Mouse (Mus musculus) large intestine, adult 2 months (tissue): ENCODE results near the gene March6. TPM values are rescaled to one million over a fixed set of nuclear protein-coding genes. Genes with fewer than 3 reads are reported as not detected.

Experiments
- DNase-seq: peaks from one replicate; pipeline ENCODE4 v3.0.0-alpha.2; 2012; ENCODE audit warnings: low read depth, low spot score
- WGBS: fragments of 180-500 bp; shearing (Covaris S2); methylation state at CpG from one replicate; pipeline ENCODE4 v1.1.7; 2018; 5-methylcytosine and 5-hydroxymethylcytosine counted together
- polyA plus RNA-seq: library from polyadenylated mRNA; depleted of rRNA; stranded (reverse); fragments of >200 nt; gene quantifications from 2 replicates; pipeline ENCODE4 v1.2.3, GENCODE M21; 2012; rRNA removed

The March6 gene
- polyA plus RNA-seq, 1 experiment, result 16.0 TPM

DNA sequence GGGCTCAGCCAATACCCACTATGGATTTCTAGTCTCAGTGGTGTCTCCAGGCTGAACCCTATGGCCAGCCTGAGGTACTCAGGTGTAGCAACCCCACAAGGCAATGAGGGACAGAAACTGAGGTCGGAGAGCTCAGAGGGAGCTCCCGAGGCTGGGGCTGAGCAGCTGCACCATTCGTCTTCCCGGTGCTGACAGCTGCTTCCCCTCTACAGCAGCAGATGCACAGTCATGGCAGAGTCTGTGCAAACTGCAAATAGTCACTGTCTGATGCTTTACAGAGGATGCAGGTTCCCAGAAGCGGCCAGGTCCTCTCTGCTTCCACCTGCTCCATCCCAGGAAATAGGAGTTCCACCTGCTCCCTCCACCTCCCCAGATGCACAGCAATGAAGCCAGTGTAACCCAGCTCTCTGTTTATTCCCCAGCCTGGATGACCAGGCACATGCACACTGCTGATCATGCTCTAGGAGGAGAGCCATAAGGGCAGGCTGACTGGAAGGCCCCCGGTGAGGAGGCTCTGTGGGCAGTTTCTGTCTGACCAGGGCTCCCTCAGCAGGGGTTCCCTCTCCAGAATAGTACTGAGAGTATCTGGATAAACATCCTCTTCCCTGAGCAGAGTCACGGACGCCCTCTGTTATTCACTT, 104.7 kb downstream of the March6 start:
- whole genome bisulfite sequencing, result 31% methylated on average over 8 of the region's 8 CpGs

DNA sequence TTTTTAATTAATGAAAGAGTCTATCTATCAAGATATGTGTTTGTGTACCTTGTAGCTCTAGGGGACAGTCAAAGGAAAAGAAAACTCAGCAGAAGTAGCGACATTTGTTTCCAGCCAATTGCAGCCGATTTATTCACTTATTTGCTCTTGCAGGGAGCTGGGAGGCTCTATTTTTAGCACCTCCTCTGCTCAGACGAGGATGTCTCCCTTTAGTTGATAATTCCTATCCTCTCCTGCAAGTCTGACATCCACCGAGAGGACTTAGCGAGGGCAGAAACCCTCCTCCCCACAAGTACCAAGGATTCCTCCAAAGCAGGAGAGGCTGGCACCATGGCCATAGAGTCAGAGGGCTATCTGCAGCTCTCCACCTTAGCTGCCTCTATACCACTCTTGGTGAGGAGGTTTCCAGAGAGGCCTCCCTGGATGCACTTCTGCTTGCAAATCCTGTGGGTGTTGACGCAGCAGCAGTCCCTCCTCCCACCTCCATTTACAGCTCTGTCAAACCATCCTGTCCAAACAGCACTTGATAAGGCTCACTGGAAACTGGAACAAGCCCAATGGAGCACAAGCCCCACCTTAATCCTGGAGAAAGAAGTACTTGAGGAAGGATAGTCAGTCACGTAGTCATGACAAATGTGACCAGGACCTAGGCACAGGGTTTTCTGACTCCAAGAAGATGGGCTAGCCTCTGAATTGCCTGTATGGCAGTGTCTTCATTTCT, 108.0 kb downstream of the March6 start:
- DNase-seq, result no peak
- 34% methylated on average over 7 of the region's 7 CpGs for WGBS

More for the DNA sequence above, 104.7 kb downstream of the March6 start:
- DNase-seq, result no peak

DNA sequence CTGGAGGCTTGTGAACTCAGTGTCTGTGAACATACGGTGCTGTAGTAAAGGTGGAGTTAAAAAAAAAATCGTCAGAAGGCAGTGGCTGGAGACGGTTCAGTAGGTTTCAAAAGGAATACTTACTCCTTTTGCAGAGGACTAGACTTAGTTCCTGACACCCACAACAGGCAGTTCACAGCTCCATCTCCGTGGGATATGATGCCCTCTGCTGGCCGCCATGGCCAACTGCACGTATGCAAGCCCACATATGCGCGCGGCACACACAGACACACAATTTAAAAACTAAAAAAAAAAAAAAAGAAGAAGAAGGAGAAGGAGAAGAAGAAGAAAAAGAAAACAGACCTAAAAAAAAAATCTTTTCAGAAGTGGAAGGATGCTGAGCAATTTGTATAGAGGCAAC, 111.8 kb downstream of the March6 start:
- no peak for DNase-seq
- WGBS, result 49% methylated on average over 9 of the region's 9 CpGs

DNA sequence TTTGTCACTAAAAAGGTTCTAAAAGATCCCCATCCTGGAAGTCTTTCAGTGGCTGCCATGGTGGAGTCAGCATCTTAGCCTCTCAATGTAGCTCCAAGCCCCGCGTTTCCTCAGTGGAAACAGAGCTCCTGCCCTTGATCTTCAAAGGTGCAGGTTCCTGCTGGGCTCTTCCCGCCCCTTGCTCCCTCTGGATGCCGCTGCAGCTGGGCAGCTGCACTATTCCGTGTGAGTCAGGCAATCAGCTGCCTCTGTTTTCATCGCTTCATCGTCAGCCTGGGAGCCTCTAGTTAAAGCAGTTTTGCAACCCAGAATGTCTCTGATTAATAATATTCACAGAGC, 112.2 kb downstream of the March6 start:
- DNase-seq, result no peak
- 26% methylated on average over 7 of the region's 7 CpGs for WGBS

DNA sequence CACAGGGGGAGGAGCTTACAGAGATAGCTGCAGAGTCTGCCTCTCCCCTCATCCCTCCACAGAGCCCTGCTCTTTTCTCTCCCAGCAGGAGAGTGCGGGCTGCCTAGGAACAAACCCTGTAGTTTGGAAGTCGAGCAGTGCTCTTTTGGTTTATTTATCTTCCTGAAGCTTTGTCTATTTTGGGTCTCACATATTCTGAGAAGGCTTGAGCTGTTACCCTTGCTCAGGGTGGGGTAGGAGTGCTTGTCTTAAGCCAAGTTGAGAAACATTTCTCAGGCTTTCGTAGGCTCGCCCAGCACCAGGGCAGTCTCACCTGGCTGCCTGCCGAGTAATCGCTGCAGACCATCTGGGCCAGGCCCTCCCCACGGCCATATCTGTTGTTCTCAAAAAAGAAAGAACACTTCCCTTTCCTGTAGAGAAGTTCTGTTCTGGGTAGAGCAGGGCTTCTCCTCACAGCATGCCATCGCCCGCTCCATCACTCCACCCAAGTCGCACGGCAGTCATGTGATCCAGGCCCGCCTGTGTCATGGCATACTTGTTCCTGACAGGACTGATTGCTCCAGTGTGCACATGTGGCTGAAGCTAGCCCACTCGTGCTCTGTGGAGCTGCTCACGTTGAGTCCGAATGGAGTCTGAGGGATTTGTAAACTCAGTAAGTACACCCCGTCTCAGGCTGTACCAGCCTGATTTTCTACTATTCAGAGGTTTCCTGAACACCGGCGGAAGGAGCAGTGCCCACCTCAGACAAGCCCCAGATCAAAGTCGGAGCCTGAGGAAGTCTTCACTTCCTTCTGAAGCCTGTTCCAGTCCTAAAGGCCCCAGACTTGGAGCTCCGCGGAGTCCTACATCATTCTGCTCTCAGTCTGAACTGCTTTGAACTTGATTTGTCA, 112.8 kb downstream of the March6 start:
- DNase-seq, result no peak
- 40% methylated on average over 21 of the region's 21 CpGs for WGBS

DNA sequence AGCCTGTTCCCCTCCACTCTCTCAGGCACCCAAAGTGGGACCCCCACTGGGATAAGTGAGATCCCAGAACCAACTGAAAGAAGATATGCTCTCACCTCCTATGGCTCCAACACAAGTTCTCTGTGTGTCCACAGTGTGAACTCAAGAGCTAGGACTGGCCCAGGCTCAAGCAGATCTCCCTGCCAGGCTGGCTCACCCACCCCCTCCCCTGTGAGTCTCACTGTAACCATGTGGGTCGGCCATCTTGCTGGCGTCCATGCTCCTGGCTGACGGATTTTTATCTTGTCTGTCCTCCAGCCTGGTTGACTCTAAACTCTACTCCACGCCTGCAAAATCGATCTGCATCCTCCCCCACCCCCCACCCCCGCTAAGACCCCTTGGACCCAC, 113.5 kb downstream of the March6 start:
- 66% methylated on average over 6 of the region's 6 CpGs for WGBS
- no peak for DNase-seq

DNA sequence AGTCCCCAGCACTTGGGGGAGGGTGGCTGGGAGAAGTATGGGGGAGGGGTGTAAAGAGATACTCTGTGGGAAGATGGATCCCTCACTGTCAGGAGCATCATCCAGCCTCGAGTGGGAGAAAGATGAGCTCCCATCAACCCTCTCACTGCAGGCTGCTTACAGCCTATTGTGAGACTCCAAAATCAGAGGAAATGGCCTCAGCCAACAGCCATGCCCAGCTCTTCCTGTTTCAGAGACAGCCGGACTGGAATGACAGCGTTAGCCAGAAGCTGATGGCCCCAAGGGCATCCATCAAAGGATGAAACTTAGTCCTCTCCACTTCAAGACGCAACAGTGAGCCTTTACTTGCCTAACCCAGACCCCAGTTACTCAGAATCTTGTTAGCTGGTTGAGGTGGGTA, 115.7 kb downstream of the March6 start:
- WGBS, result 66% methylated on average over 4 of the region's 4 CpGs

DNA sequence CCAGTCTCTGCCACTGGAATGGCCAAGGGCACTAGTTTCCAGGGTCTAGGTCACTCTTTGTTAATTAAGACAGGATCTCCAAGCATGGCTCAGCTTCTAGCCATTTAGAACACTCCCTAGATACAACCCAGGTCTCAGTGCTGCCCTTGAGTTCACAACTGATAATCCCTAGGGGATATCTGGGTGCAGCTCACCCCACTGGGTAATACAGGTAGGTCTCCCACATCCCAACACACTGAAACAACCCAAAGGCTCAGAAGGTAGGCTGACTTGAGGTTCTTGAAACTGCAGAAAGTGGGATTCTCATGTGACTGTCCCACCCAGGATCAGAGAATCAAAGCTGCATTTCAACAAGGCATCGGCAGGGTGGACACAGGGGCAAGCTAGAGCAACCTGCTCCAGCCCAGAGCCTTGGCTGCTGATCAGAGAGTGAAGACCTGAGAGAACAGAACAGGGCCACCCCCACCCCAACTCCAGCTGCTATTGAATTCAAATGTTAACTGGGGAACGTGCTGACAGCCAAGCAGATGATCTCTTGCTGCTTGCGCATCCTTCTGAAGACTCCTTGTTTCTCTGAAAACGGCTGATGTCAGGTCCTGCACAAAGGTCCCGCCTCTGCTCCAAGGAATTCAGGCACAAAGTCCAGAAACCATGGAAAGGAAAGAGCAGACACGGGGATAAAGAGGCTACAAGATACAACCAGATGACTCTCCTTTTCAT, 116.5 kb downstream of the March6 start:
- WGBS, result 55% methylated on average over 6 of the region's 6 CpGs
- no peak for DNase-seq

More for the DNA sequence above, 115.7 kb downstream of the March6 start:
- DNase-seq, result no peak

DNA sequence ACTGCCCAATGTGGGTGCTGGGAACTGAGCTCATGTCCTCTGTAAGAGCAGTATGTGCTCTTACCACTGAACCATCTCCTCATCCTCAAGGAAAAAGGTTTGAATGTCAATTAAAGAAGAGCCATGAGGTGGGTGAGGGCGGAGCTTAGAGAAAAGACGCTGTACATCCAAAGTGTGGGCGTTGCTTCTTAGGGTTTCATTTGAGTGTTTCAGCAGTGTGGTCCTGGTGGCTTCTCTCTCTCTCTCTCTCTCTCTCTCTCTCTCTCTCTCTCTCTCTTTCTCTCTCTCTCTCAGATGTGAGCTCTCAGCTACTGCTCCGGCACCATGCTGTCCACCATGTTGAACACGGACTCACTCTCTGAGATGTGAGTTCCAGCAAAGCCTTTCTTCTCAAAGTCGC, 117.2 kb downstream of the March6 start:
- 90% methylated on average over 6 of the region's 6 CpGs for WGBS
- DNase-seq, result no peak

DNA sequence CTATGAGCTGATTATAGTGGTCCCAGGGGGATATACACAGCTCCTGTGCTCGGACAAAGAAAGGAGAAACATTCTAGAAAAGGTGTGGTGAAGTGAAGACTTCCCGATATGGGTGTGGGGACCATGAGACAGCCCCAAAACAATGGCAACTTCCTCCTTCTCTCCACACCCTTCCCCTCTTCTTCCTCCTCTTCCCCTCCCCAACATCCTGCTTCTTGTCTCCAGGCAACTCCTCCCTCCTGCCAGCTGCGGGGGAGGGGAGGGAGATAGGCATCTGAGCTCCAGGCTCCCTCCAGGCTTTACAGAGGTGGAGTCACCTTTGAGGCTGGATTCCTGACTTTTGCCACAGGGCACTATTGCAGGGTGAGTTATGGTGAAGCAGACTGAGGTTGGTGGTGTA, 117.9 kb downstream of the March6 start:
- 23% methylated on average over 3 of the region's 3 CpGs for WGBS
- no peak for DNase-seq

DNA sequence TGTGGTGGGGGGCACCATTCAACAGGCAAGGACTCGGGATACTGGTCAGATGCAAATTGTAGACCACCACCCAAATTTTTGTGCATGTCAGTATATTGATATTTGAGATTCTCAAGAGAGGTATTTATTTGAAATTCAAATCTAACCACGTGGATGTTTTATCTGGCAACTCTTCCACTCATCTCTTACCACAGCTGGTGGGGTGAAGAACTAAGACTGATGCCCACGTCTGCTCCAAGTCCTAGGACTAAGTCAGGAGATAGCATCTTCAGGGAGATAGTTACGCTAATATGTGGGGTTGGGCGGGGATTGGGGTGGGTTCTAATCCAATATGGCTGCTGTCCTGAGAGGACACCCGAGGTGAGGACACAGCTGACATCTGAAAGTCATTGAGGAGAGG, 118.4 kb downstream of the March6 start:
- WGBS, result 78% methylated on average over 6 of the region's 6 CpGs
- DNase-seq, result no peak

DNA sequence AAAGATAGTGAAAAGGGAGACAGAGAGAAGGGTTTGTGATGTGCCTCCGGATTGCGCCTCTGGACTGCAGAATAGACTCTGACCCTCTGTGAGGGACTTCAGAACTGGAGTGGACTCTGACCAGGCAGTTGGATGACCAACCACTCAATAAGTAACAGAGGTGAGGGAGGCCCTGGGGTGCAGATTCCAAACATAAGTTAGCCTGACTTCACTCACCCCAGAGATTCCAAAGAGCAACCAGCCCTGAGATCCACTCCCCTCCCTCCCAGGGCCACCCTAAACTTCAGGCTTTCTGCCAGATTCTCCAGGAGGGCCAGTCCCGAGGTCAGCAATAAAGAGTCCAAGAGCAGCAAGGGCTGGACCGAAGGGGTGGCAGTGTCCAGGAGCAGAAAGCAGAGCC, 123.4 kb downstream of the March6 start:
- no peak for DNase-seq
- WGBS, result 23% methylated on average over 4 of the region's 4 CpGs

DNA sequence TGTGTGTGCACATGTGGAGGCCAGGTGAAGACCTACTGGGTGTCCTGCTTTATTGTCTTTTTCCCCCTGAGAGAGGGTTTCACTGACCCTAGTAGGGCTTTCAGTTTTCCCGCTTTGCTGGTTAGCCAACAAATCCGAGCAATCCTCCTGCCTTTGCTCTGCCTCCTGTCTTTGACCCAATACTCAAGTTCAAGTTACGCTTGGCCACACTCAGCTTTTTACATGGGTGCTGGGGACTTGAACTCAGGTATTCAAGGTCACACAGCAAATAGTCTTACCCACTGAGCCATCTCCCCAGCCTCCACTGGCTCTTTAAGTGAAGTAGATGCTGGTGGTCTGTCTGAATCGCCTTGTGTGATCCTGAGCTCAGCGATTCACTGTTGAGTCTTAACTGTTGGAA, 124.0 kb downstream of the March6 start:
- 71% methylated on average over 5 of the region's 5 CpGs for WGBS
- no peak for DNase-seq

Other genes starting within 250 kb of the March6 start
- gene Ankrd33b, start 163.3 kb downstream of the March6 start, polyA plus RNA-seq, result 0.21 and 0.27 TPM in 2 replicates
- 0.33 TPM in 1 of 2 replicates, not detected in the other for gene Ropn1l, start 77.3 kb downstream of the March6 start, polyA plus RNA-seq
- 97.1 and 191 TPM in 2 replicates for gene Cmbl, start 34.3 kb upstream of the March6 start, polyA plus RNA-seq
- gene Cct5, start 70.8 kb upstream of the March6 start, polyA plus RNA-seq, result 91.9 and 111 TPM in 2 replicates
- 5.1 and 8.7 TPM in 2 replicates for gene Fam173b, start 70.8 kb upstream of the March6 start, polyA plus RNA-seq